Comparison of ENCODE assay signal across 8 mouse cellular contexts in genomic region chr9:122729500-122729899, GRCm38 (mm10). TPM values are rescaled to one million over a fixed set of nuclear protein-coding genes. Genes with fewer than 3 reads are reported as not detected.
DNase-seq lines count a peak whose midpoint lies in the region; ATAC-seq lines count a peak whose summit lies in the region.

No protein-coding gene starts in this region.

- peak; percentile 55; the same call in 1 of the 2 replicates for ATAC-seq in midbrain, embryonic 11.5 days (ENCODE audit: low FRiP score)
- 0 out of 2 replicates have a peak, but pooled peaks have one; percentile 15 for ATAC-seq in embryonic facial prominence, embryonic 12.5 days (ENCODE audit: insufficient number of reproducible peaks, insufficient read depth, low FRiP score, low TSS enrichment)
- peak; percentile 66 for ATAC-seq in hindbrain, embryonic 13.5 days (ENCODE audit: low FRiP score)
- peak; percentile 79 for ATAC-seq in midbrain, embryonic 15.5 days (replicated peaks)

- DNase-seq in midbrain, embryonic 11.5 days (ENCODE audit: low spot score, missing footprints): peak; percentile 90
- no peak for DNase-seq in midbrain, embryonic 10.5 days (ENCODE audit: low spot score)
- peak; percentile 68 for DNase-seq in adrenal gland, postnatal 10 days
- peak; percentile 38 to 49 for DNase-seq in layer of hippocampus, postnatal 36 days
- peak; percentile 21 for DNase-seq in thymus, postnatal 25 days

- no peaks in the 10 kb centered on the region for H3K9me3 ChIP-seq in midbrain, embryonic 11.5 days (ENCODE audit: control insufficient read depth, low read length)
- no peaks in the 10 kb centered on the region for H3K9me3 ChIP-seq in midbrain, embryonic 10.5 days (replicated peaks)
- H3K9me3 ChIP-seq in embryonic facial prominence, embryonic 12.5 days: no peaks in the 10 kb centered on the region
- H3K9me3 ChIP-seq in hindbrain, embryonic 13.5 days: no peaks in the 10 kb centered on the region
- H3K9me3 ChIP-seq in midbrain, embryonic 15.5 days: no peaks in the 10 kb centered on the region

- H3K4me2 ChIP-seq in midbrain, embryonic 11.5 days: no peak overlapping the region
- no peak overlapping the region for H3K4me2 ChIP-seq in embryonic facial prominence, embryonic 12.5 days (replicated peaks)
- no peak overlapping the region for H3K4me2 ChIP-seq in hindbrain, embryonic 13.5 days
- H3K4me2 ChIP-seq in midbrain, embryonic 15.5 days: peak overlapping the region; percentile 22; the same call in 1 of the 2 replicates

- no peaks in the 10 kb centered on the region for H3K36me3 ChIP-seq in midbrain, embryonic 11.5 days (ENCODE audit: control insufficient read depth, insufficient read depth, low read length)
- H3K36me3 ChIP-seq in midbrain, embryonic 10.5 days: no peaks in the 10 kb centered on the region
- H3K36me3 ChIP-seq in embryonic facial prominence, embryonic 12.5 days: no peaks in the 10 kb centered on the region
- H3K36me3 ChIP-seq in hindbrain, embryonic 13.5 days: no peaks in the 10 kb centered on the region
- H3K36me3 ChIP-seq in midbrain, embryonic 15.5 days (replicated peaks): no peaks in the 10 kb centered on the region

- no peaks in the 10 kb centered on the region for H3K4me1 ChIP-seq in midbrain, embryonic 11.5 days (ENCODE audit: control insufficient read depth, insufficient read depth, low read length)
- no peaks in the 10 kb centered on the region; the same call in 1 of the 2 replicates for H3K4me1 ChIP-seq in midbrain, embryonic 10.5 days
- H3K4me1 ChIP-seq in embryonic facial prominence, embryonic 12.5 days: no peaks in the 10 kb centered on the region
- H3K4me1 ChIP-seq in hindbrain, embryonic 13.5 days (replicated peaks): peaks cover 12% of the 10 kb centered on the region; the same call in 1 of the 2 replicates
- H3K4me1 ChIP-seq in midbrain, embryonic 15.5 days: peaks cover 3% of the 10 kb centered on the region; the same call in 1 of the 2 replicates

- no peak overlapping the region for H3K9ac ChIP-seq in midbrain, embryonic 11.5 days (ENCODE audit: low read length)
- H3K9ac ChIP-seq in embryonic facial prominence, embryonic 12.5 days: no peak overlapping the region
- H3K9ac ChIP-seq in hindbrain, embryonic 13.5 days: no peak overlapping the region
- no peak overlapping the region for H3K9ac ChIP-seq in midbrain, embryonic 15.5 days

- H3K4me3 ChIP-seq in midbrain, embryonic 11.5 days (ENCODE audit: low read depth, low read length): no peak overlapping the region
- H3K4me3 ChIP-seq in midbrain, embryonic 10.5 days: no peak overlapping the region
- no peak overlapping the region for H3K4me3 ChIP-seq in embryonic facial prominence, embryonic 12.5 days
- H3K4me3 ChIP-seq in hindbrain, embryonic 13.5 days: no peak overlapping the region
- no peak overlapping the region for H3K4me3 ChIP-seq in midbrain, embryonic 15.5 days

- 18% methylated on average over 10 of the region's 10 CpGs for WGBS in midbrain, embryonic 11.5 days
- 25% methylated on average over 10 of the region's 10 CpGs for WGBS in midbrain, embryonic 10.5 days
- WGBS in embryonic facial prominence, embryonic 12.5 days: 20% methylated on average over 10 of the region's 10 CpGs
- 20% methylated on average over 10 of the region's 10 CpGs for WGBS in hindbrain, embryonic 13.5 days
- WGBS in midbrain, embryonic 15.5 days: 18% methylated on average over 10 of the region's 10 CpGs

- no peaks in the 10 kb centered on the region for H3K27me3 ChIP-seq in midbrain, embryonic 11.5 days (ENCODE audit: control insufficient read depth, insufficient read depth, low read length)
- peaks cover 35% of the 10 kb centered on the region for H3K27me3 ChIP-seq in midbrain, embryonic 10.5 days (ENCODE audit: low read depth, poor library complexity, severe bottlenecking)
- H3K27me3 ChIP-seq in embryonic facial prominence, embryonic 12.5 days: peaks cover 12% of the 10 kb centered on the region; the same call in 1 of the 2 replicates
- peaks cover 54% of the 10 kb centered on the region for H3K27me3 ChIP-seq in hindbrain, embryonic 13.5 days
- peaks cover 21% of the 10 kb centered on the region for H3K27me3 ChIP-seq in midbrain, embryonic 15.5 days (replicated peaks)

- no peak overlapping the region for H3K27ac ChIP-seq in midbrain, embryonic 11.5 days (ENCODE audit: low read depth, low read length)
- no peak overlapping the region for H3K27ac ChIP-seq in midbrain, embryonic 10.5 days (replicated peaks)
- H3K27ac ChIP-seq in embryonic facial prominence, embryonic 12.5 days: no peak overlapping the region
- no peak overlapping the region for H3K27ac ChIP-seq in hindbrain, embryonic 13.5 days
- H3K27ac ChIP-seq in midbrain, embryonic 15.5 days: no peak overlapping the region

RNA-seq across cellular contexts. Expression of gene Topaz1, which starts 17.6 kb away (rescaled TPM):
- polyA plus RNA-seq in midbrain, embryonic 11.5 days (2014; fragmentation: Nextera tagmentation; extraction: Ambion mirVana): not detected in 2 replicates
- not detected in 2 replicates for polyA plus RNA-seq in midbrain, embryonic 10.5 days (2016; fragmentation: Nextera tagmentation; extraction: Ambion mirVana)
- not detected for total RNA-seq in adrenal gland, postnatal 10 days (2021)
- not detected in 2 replicates for polyA plus RNA-seq in embryonic facial prominence, embryonic 12.5 days (2016; fragmentation: Nextera tagmentation; extraction: Ambion mirVana)
- not detected in 2 replicates for polyA plus RNA-seq in hindbrain, embryonic 13.5 days (2015; fragmentation: Nextera tagmentation; extraction: Ambion mirVana)
- not detected for total RNA-seq in layer of hippocampus, postnatal 36 days (2021)
- not detected in 2 replicates for polyA plus RNA-seq in midbrain, embryonic 15.5 days (2015; fragmentation: Nextera tagmentation; extraction: Ambion mirVana)

Comparison
In these comparisons a context has a peak if more than half of its experiments do, and no peak if none do; other contexts are left out.
1. ATAC-seq: peak in every context shown above with its lines; median percentile 79 in midbrain, embryonic 15.5 days; 66 in hindbrain, embryonic 13.5 days; 55 in midbrain, embryonic 11.5 days; 15 in embryonic facial prominence, embryonic 12.5 days.